Mouse (Mus musculus) kidney, adult 2 months (tissue): ENCODE measurements around the gene Slc12a6.

Experiments
- CTCF ChIP-seq: fragments of 200-500 bp; conservative IDR thresholded peaks from 2 replicates; pipeline ENCODE4 v1.5.1; 2011; ENCODE audit warnings: low read depth, mild to moderate bottlenecking, control low read depth, low read length, moderate library complexity, mixed read lengths; ENCODE audit not compliant: insufficient read depth, insufficient read length
- POLR2A ChIP-seq: fragments of 200-500 bp; IDR thresholded peaks from one replicate; pipeline ENCODE4 v1.6.1; 2011; ENCODE audit warnings: low read depth, low read length, control low read depth

DNA sequence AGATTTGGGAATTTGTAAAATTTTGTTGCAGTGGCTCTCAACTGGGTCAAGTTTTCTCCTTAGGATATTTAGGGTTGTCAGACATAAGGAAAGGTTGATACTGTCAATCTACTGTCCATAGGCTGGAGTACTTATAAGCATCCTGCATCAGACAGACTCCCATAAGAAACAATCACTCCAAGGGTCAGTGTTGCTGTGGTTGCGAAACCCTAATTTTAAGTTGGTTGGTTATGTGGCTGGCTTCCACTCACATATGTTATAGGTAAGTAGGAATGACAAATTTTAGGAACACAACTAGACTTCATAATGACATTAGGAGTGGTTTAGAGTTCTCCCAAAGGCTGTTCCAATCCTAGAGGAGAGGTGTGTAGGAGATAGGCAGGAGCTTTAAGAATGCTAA lies 115.6 kb downstream of the Slc12a6 start:
- TF ChIP-seq CTCF: no peak
- TF ChIP-seq POLR2A: no peak
